Mouse (Mus musculus) leukemia stem cell, adult 10-12 weeks (primary cell): ENCODE data around the gene Ndufa4l2. TPM values are rescaled to one million over a fixed set of nuclear protein-coding genes. Genes with fewer than 3 reads are reported as not detected.

ENCODE experiments used
- polyA plus RNA-seq: library from polyadenylated mRNA; stranded (reverse); fragments of >175 nt; gene quantifications from 2 replicates; pipeline ENCODE4 v1.2.3, GENCODE M21; 2012; ENCODE audit warnings: low replicate concordance

Gene Ndufa4l2
- 3.2 and 4.0 TPM in 2 replicates for polyA plus RNA-seq

DNA sequence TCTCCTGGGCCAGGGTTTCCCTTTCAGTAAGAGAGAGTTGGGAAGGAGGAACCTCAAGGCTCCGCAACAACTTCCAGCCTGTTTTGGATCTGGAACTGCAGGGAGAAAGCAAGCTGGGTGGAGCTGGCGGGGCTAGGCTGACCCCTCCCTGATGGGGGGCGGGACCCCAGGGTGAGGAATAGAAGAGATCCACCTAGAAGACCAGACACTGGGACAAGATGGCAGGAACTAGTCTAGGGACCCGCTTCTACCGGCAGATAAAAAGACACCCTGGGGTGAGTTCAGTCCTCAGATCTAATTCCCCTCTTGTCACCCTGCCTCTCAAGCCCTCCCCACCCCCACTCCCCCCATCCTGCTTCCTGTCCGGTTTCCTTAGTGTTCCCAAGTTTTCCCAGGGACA is at the start of gene Ndufa4l2:
TSS of gene Ndufa4l2 (plus strand) at position 204 of the 400 bp plus-strand sequence.

DNA sequence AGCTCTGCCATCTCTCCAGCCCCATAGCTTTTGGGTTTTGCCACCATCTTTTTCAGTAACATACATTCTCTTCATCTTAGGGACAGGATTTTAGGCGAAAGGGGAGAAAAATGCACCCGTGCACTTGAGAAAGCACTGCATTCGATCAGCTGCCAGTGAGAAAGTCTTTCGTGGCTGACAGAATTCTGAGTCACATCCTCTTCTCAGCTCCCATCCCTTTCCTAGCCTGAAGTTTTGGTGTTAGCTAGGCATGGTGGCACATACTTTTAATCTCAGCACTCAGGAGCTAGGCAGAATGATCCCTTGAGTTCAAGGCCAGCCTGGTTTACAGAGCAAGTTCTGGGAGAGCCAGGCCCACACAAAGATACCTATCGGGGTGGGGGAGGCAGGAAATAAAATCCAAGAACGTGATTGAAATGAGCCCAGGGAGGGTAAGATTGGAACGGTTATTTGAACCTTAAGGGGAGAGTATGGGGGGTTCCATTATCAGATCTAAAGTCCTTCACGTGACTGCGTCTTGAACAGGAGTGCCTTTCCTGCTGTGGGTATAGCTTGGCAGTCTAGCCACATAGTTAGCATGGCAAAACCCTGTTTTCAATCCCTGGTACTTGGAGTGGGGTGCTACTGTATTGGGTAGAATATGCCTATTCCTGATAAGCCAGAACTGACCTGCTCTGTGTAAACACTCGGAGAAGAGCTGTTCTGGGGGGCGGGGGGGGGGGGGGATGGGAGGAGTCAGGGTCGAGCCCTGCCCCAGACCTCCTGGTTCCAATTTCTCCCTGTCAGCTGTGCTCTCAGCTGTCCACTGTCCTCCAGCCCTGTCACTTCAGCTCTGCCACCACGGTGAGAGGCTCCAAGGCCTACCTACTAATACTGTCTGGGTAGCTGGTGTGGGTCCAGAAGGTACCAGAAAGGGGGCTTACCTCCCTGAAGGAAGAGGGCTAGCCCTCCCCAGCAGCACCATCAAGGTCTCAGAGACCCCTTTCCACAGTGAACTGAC is 13.6 kb upstream of the Ndufa4l2 start, which contains the start of gene Stac3:
TSS of gene Stac3 (plus strand) at position 793 of the 1,000 bp plus-strand sequence.

DNA sequence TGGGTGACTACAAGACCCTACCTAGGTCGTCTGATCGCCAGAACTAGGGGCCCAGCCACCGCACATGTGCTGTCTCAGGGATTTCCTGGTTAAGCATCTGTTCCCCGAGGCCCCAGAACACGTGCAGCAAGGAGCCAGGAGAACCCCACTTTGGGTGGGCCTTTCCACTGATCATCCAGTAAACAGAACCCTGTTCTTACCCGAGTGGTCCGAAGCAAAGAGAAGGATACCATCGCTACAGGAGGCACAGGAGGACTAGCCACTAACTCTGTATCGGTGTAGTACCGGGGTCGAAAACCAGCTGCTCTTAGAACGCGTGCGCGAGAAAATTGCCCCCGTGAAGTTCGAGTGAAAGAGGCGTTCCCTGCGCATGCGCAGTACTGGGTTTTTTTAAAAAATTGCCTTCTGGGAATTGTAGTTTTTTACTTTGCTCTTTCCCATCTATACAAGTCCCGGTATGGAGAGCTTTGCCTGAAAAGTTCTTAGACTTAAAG is 7.4 kb downstream of the Ndufa4l2 start, which contains the start of gene Shmt2:
TSS of gene Shmt2 (minus strand) at position 357 of the 494 bp plus-strand sequence.

DNA sequence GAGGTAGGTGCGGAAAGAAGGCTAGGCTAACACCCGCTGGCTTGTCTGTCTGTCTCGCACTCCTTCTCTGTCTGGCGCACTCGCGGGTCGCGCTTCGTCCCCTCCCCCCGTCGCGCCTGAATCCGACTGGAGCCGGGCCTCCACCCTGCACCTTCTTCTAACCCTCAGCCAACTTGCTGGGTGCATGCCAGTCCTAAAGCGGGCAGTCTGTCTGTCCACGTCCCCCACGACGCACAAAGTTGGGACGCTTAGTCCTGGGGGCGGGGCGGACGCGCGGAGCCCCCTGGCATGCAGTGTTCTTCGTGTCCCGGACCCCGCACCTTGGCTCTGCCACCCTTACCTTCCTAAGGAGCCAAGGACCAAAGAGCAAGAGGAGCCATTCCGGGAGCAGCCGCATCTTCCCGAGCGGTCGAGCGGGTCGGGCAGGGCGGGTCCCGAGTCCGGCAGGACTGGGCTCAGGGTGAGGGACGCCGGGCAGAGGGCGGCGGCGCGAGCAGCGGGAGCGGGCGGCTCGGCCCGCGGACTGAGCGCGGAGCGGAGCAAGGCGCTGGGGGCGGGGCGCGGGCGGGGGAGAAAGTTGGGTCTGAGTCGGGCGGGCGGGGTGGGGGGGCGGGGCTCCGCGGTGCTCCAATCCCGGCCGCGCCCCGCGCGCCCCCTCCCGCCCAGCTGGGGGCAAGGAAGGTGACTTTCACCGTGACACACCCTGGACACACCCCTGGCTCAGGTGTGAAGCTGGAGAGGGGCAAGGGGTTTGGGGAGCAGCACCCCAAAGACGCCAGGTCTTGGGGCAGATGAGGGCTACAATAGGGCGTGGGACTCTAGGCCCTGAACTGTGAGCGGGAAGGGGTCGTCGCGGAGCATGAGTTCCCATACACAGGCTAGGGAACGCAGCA is 19.5 kb downstream of the Ndufa4l2 start, which contains the start of gene Nxph4:
TSS of gene Nxph4 (minus strand) at position 524 of the 893 bp plus-strand sequence.

Other genes with a start within 250 kb of the Ndufa4l2 start
- 141 and 189 TPM in 2 replicates for gene Dctn2, start 248.6 kb upstream of the Ndufa4l2 start, polyA plus RNA-seq
- 482 and 702 TPM in 2 replicates for gene Mbd6, start 225.9 kb upstream of the Ndufa4l2 start, polyA plus RNA-seq
- 21.6 and 105 TPM in 2 replicates for gene Mars, start 203.2 kb upstream of the Ndufa4l2 start, polyA plus RNA-seq
- gene Arhgap9, start 193.0 kb upstream of the Ndufa4l2 start, polyA plus RNA-seq: 11.2 and 19.8 TPM in 2 replicates
- not detected in 2 replicates for gene Gli1, start 173.0 kb upstream of the Ndufa4l2 start, polyA plus RNA-seq
- not detected in 2 replicates for gene Inhbe, start 160.6 kb upstream of the Ndufa4l2 start, polyA plus RNA-seq
- not detected in 2 replicates for gene Inhbc, start 144.5 kb upstream of the Ndufa4l2 start, polyA plus RNA-seq
- 89.6 and 133 TPM in 2 replicates for gene R3hdm2, start 134.6 kb upstream of the Ndufa4l2 start, polyA plus RNA-seq
- 0.28 and 0.34 TPM in 2 replicates for gene Stac3, start 13.3 kb upstream of the Ndufa4l2 start, polyA plus RNA-seq
- 339 and 390 TPM in 2 replicates for gene Shmt2, start 7.5 kb downstream of the Ndufa4l2 start, polyA plus RNA-seq
- gene Nxph4, start 19.6 kb downstream of the Ndufa4l2 start, polyA plus RNA-seq: not detected in 2 replicates
- gene Lrp1, start 106.2 kb downstream of the Ndufa4l2 start, polyA plus RNA-seq: 73.7 and 96.9 TPM in 2 replicates
- 9.7 and 120 TPM in 2 replicates for gene Stat6, start 128.0 kb downstream of the Ndufa4l2 start, polyA plus RNA-seq
- gene Nemp1, start 151.9 kb downstream of the Ndufa4l2 start, polyA plus RNA-seq: 3.4 and 6.8 TPM in 2 replicates
- 56.8 and 64.3 TPM in 2 replicates for gene Nab2, start 153.6 kb downstream of the Ndufa4l2 start, polyA plus RNA-seq
- gene Myo1a, start 190.2 kb downstream of the Ndufa4l2 start, polyA plus RNA-seq: 0.12 and 0.22 TPM in 2 replicates
- 0.77 and 2.2 TPM in 2 replicates for gene Tac2, start 209.5 kb downstream of the Ndufa4l2 start, polyA plus RNA-seq
- gene Zbtb39, start 224.6 kb downstream of the Ndufa4l2 start, polyA plus RNA-seq: 1.2 and 2.7 TPM in 2 replicates
- 0.93 and 12.9 TPM in 2 replicates for gene Gpr182, start 236.8 kb downstream of the Ndufa4l2 start, polyA plus RNA-seq
- 0.07 TPM in 1 of 2 replicates, not detected in the other for gene Rdh1, start 244.8 kb downstream of the Ndufa4l2 start, polyA plus RNA-seq
- not detected in 2 replicates for gene Rdh16f1, start 244.8 kb downstream of the Ndufa4l2 start, polyA plus RNA-seq